Mouse (Mus musculus) bone marrow macrophage, adult 2 months (primary cell): ENCODE results near the gene Tmem198. TPM values are rescaled to one million over a fixed set of nuclear protein-coding genes. Genes with fewer than 3 reads are reported as not detected.
A peak's percentile ranks its signal among the peaks of the same experiment; 100 is the strongest.

Experiments used
- H3K27ac ChIP-seq: 2 replicates; pipeline ENCODE4 v1.5.1; 2012; ENCODE audit warnings: low read depth, low read length; ENCODE audit not compliant: insufficient read depth
- H3K4me1 ChIP-seq: 2 replicates; pipeline ENCODE4 v1.6.1; 2012; ENCODE audit warnings: low read length; ENCODE audit not compliant: control insufficient read depth, insufficient read depth
- H3K4me3 ChIP-seq: 2 replicates; pipeline ENCODE4 v1.5.1; 2012; ENCODE audit warnings: mild to moderate bottlenecking, low read length, moderate library complexity; ENCODE audit not compliant: insufficient read depth
- CTCF ChIP-seq: IDR thresholded peaks from 2 replicates; pipeline ENCODE4 v1.5.1; 2012; ENCODE audit warnings: low read depth, mild to moderate bottlenecking, low read length, moderate library complexity
- POLR2A ChIP-seq: IDR thresholded peaks from 2 replicates; pipeline ENCODE4 v1.6.1; 2012; ENCODE audit warnings: mild to moderate bottlenecking, low read depth, low read length, borderline replicate concordance
- polyA plus RNA-seq: library from polyadenylated mRNA; stranded (reverse); fragments of >200 nt; gene quantifications from 2 replicates; pipeline ENCODE4 v1.2.4, GENCODE M21; 2012; ENCODE audit not compliant: missing spikeins, insufficient read depth, insufficient read length

Tmem198 gene
- polyA plus RNA-seq, 1 experiment, result not detected

DNA sequence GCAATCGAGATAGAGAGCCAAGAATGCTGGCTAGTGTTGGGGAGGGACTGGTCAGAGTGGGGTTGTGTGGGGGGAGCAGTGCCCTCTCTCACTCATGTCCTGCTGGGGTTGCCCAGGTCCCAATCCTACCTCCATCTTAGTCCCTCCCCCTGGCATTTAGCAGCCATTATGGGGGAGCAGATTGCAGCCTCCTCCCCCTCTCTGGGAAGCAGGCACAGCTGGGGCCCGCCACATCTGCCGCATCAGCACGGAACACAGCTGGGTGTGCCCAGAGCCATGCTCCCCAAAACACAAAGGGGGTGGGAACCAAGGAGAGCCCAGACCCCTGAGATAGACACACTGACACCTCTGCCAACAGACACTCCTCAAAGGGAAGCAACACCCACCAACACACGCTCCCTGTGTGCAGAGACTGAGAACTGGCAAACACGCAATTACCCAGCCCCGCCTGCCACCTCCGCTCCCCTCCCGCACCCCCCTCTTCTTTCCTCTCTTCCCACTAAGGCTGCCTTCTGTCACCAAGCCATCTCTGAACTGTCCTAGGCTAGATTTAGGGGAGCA, 34.1 kb upstream of the Tmem198 start:
- H3K4me3 ChIP-seq, result no peak overlapping the region
- TF ChIP-seq CTCF, result no peak
- no peak for TF ChIP-seq POLR2A
- H3K4me1 ChIP-seq, result no peaks in the 10 kb centered on the region
- no peak overlapping the region for H3K27ac ChIP-seq

DNA sequence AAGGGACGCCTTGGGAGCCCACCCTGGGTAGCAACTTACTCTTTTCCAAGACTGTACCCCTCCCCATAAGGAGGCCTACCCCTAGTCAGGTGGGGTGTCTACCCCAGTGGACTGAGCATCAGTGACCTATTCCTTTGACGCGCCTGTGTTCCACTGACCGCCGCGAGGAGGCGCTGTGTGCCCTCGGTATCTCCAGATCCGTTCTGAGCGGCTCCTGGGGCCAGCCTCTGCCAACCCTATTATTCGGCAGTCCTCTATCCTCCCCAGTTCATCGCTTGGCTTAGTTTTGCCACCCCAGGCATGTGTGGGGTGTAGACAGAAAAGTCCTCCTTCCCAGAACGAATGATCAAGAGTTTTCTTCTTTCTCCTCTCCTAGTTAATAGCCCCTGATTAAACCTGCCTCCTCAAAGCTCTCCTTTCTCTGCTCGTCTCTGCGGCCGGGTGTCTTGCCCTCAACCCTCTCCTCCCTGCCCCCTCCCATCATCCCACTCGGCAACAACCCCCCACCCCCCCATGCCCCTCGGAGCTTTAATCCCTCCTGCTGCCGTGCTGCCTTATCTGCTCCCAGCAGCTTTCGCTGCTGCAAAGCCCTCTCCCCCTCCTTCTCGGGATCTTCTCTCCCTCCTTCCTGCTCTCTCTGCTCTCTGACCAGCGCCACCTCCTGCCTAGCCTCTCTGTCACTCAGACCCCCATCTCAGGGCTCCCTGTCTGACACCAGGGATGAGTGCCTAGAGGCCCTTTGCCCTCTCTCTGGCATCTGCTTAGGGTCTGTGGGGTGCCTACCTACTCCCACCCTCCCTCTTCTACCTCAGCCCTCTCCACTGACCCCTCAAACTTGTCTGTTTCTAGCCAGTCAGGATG, 33.4 kb upstream of the Tmem198 start:
- no peak overlapping the region for H3K4me3 ChIP-seq
- no peaks in the 10 kb centered on the region for H3K4me1 ChIP-seq
- TF ChIP-seq CTCF, result peak; percentile 82
- TF ChIP-seq POLR2A, result no peak
- no peak overlapping the region for H3K27ac ChIP-seq

DNA sequence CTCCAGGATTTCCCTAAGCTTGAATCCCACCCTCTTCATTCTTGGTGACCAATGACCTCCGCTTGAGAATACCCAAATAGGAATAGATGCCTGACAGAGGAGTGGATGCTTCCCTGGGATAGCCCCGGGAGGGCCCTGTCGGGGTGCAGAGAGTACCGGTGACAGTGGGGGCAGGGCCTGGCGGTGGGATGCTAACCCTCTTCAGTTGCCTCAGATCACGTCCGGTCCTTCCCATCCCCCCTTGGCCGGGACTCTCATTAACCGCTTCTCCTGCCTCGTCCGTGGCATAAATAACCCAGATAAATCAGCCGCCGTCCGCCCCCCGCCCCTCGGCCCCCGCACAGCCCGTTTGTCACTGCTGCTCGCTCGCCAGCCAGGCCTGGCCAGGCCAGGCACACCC, 32.7 kb upstream of the Tmem198 start:
- Histone ChIP-seq H3K27ac (no peak overlapping the region), H3K4me3 (no peak overlapping the region), H3K4me1 (no peaks in the 10 kb centered on the region)
- TF ChIP-seq CTCF (no peak), POLR2A (no peak)

DNA sequence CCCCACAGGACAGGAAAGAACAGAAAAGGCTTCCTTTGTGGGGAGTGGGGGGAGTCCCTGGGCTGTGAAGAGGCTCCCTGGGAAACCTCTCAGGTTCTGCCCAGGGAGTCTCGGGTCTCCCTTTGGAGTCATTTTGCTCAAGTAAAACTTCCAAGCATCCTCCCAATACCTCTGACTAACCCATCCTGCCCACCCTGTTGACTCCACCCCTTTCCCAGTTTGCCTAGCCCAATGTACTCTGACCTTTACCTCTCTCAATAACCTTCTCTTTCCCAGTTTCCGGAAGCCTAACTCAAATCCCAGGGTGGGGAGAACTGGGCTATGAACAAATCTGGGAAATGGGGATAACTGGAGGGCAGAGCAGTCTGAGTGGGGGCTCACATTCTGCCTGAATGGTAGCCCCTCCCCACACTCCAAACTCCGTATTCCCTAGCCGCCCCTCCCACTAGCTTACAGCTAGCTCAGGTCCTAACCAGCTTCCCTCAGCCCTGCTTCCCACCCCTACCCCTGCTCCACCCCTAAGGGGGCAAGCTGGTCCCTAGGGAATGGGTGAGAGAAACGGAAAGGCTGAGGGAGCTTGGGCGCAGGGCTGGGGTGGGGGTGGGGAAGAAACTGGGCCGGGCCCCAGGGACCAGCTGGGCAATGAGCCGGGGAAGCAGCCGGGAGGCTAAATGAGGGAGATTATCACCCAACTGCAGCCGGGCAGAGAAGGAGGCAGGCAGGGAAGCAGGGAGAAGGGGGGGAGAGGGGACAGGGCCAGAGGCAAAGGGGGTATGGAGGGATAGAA, 31.9 kb upstream of the Tmem198 start:
- no peak overlapping the region for H3K27ac ChIP-seq
- no peak overlapping the region for H3K4me3 ChIP-seq
- TF ChIP-seq POLR2A (no peak), CTCF (no peak)
- H3K4me1 ChIP-seq, result no peaks in the 10 kb centered on the region

DNA sequence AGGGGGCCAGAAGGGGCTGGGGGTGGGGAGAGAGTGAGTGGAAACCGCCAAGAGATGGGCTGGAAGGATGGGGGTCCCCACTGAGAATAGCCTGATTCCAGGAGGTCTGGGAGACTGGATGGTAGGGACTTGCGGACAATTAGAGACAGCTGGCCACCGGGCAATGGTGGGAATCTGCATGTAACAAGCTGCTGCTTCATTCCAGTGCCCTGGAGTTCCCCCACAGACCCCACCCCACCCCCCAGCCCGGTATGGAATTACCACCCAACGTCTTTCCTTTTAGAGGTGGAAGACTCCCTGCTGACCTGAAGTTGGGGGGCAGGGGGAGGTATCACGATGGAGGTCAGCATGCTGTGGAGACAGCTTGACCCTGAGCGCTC, 31.3 kb upstream of the Tmem198 start:
- Histone ChIP-seq H3K4me1 (no peaks in the 10 kb centered on the region), H3K4me3 (no peak overlapping the region)
- no peak for TF ChIP-seq CTCF
- TF ChIP-seq POLR2A, result no peak

DNA sequence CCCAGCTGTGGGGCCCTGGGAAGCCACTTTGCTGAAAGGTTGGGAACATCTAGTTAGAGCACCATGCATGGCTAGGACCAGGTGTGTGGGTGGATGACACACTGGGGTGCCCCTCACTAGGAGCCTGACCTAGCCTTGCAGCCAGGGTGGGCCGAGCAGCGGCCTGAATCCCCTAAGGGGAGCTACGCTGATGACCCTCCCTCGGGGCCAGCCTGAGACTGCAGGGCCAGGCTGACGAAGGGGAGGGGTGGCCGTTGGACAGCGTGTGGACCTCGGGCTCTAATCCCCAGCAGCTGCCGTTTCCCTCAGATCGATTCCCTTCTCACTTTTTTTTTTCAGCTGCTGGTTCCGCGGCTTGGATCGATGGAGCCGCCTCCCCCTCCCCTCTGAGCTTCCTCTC, 30.4 kb upstream of the Tmem198 start:
- Histone ChIP-seq H3K4me3 (no peak overlapping the region), H3K27ac (no peak overlapping the region), H3K4me1 (no peaks in the 10 kb centered on the region)
- TF ChIP-seq POLR2A, result no peak
- no peak for TF ChIP-seq CTCF

More for the DNA sequence above, 31.3 kb upstream of the Tmem198 start:
- H3K27ac ChIP-seq, result no peak overlapping the region

DNA sequence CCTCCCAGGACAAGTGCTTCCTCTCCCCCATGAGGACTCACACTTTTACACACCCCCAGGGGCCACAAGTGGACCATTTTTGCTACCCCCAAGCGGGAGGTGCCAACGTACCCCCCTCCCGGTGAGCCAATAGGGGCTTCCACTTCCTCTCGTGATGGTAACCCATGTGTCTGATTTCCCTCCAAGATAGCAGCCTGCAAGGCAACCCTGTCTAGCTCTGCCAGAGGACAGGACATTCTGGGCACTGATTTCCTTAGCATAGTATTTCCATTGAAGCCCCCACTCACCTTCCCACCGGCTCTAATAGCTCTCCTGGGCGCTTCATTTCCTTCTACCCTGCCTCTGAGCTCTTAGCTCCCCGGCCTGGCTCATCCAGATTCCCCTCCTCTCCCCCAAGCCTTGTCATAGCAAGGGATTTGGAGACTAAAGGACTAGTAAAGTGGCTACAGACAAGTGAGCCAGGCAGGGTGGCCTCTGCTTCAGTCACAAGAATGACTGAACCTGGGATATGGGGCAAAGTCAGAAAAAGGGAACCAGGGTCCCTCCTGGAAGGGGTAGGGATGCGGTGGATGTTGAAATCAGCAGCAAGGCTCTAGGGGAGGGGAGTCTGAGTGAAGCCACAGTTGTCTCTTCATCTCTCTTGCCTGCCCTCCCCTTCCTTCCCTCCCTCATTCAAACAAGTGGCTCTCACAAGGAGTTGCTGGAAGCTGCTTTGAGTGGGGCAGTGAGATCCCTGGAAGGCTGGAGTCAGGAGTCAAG, 29.8 kb upstream of the Tmem198 start:
- H3K4me3 ChIP-seq, result no peak overlapping the region
- H3K27ac ChIP-seq, result no peak overlapping the region
- TF ChIP-seq POLR2A, result no peak
- no peak for TF ChIP-seq CTCF
- no peaks in the 10 kb centered on the region for H3K4me1 ChIP-seq

DNA sequence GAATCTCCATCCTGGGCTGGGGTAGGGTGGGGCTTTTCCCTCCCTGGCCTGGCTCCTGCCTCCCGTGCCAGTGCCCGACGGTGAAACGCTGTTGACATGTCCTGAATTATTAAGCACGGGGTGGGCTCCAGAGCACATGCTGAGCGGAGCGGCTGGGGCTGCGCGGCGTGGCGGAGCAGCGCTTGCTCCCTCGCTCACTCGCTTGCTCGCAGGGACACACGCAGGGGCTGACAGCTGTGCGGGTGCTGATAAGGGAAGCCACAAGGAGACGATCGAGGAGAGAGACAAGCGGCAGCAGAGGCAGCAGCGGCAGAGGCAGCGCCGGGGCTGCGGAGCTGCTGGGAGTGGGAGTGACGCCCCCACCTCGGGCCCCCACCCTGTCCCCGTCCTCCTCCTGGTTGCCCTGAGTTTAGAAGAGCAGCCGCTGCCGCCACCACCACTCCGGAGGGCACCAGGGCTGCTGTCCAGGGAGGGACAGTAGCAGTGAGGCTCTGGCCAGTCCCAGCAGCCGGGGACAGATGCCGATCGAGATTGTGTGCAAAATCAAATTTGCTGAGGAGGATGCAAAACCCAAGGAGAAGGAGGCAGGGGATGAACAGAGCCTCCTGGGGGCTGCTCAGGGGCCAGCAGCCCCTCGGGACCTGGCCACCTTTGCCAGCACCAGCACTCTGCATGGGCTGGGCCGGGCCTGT, 28.9 kb upstream of the Tmem198 start, which contains the start of gene Asic4:
Gene Asic4, plus strand, starts transcription at position 123 of the 692 bp plus-strand sequence.
- H3K4me1 ChIP-seq, result no peaks in the 10 kb centered on the region
- no peak for TF ChIP-seq CTCF
- TF ChIP-seq POLR2A, result no peak
- H3K27ac ChIP-seq, result no peak within 1 kb of the TSS
- no peak within 1 kb of the TSS for H3K4me3 ChIP-seq

DNA sequence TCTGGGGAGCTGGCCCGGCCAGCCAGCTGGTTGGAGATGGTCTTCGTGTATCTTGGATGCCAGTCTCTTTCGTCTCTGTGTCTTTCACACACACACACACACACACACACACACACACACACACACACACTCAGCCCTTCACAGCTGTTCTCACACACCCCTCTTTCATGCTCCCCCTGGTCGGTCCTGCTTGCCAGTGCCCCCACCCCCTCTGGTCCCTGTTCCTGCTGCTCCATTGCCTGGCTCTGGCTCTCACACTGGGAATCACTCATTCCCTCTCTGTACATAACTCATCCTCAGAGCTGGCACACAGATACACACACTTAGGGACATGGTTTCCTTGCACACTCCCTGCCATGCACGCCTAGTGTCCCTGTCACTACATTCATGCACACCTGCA, 27.4 kb upstream of the Tmem198 start:
- no peak overlapping the region for H3K27ac ChIP-seq
- TF ChIP-seq POLR2A, result no peak
- no peak for TF ChIP-seq CTCF
- no peak overlapping the region for H3K4me3 ChIP-seq
- no peaks in the 10 kb centered on the region for H3K4me1 ChIP-seq
